Mouse (Mus musculus) thymus, adult 2 months (tissue): ENCODE results near the gene Pnpla2.

Experiments used
- CTCF ChIP-seq: fragments of 200-500 bp; IDR thresholded peaks from 2 replicates; pipeline ENCODE4 v1.5.1; 2012; ENCODE audit warnings: mild to moderate bottlenecking, control low read depth, low read length, moderate library complexity, borderline replicate concordance; ENCODE audit not compliant: control insufficient read depth, poor library complexity, insufficient read depth; ENCODE audit errors: extremely low read depth
- POLR2A ChIP-seq: fragments of 200-500 bp; IDR thresholded peaks from 2 replicates; pipeline ENCODE4 v1.6.1; 2012; ENCODE audit warnings: mild to moderate bottlenecking, low read length, control low read depth, moderate library complexity; ENCODE audit not compliant: control insufficient read depth, poor library complexity, insufficient read depth; ENCODE audit errors: extremely low read depth

DNA sequence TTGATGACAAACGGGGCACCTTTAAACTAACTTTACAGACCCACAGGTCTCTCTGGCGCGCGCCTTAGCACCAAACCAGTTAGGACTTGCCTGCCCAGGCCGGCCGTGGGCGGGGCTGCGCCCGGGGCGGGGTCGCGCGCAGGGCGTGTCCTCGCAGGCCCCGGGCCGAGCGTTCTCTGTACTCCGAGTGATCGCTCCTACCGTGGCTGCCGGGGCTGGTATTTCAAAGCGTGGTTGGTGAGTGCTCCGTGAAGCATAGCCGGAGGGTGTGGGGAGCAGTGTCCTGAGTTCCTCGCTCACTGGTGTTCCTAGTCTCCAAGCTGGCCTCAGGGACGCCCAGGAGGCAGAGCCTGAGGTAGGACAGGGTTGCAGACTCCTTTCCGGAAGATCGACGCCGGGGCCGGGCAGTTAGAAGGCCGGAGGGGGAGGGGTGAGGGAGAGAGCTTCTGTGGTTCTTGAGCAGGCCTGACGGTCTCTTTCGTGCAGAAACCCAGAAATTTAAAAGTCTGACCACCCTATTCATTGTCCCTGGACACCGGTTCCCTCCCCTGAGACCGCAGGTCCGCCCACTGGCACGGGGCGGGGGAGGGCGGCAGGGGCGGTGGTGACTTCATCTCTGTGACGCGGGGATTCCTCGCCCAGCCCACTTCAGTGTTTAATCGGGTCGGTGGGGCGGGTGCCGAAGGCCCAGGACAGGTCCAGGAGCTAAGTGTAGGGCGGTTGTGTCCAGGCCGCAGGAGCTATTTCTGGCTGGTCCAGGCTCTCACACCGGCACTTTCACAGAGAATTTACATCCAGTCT is 12.4 kb downstream of the Pnpla2 start, which contains the start of gene Cd151:
- TF ChIP-seq CTCF (no peak), POLR2A (no peak)
